Mouse (Mus musculus) small intestine, adult 2 months (tissue): ENCODE results near the gene Sowahc.

Source experiments
- CTCF ChIP-seq: fragments of 200-500 bp; IDR thresholded peaks from 2 replicates; pipeline ENCODE4 v1.5.1; 2012; ENCODE audit warnings: low read depth, mild to moderate bottlenecking, control low read depth, inconsistent platforms, low read length, moderate library complexity, mixed read lengths; ENCODE audit not compliant: insufficient replicate concordance, insufficient read length; ENCODE audit errors: extremely low read depth
- POLR2A ChIP-seq: fragments of 200-500 bp; IDR thresholded peaks from 2 replicates; pipeline ENCODE4 v1.6.1; 2012; ENCODE audit warnings: low read depth, mild to moderate bottlenecking, control low read depth, inconsistent platforms, low read length, moderate library complexity

GRCm38 (mm10) chr10:59249531-59249930 lies 27.8 kb downstream of the Sowahc start:
- TF ChIP-seq POLR2A: no peak
- no peak for TF ChIP-seq CTCF
